Mouse (Mus musculus) heart, adult 2 months (tissue): Measurements from ENCODE around the gene Hilpda.

ENCODE experiments used
- CTCF ChIP-seq: fragments of 200-600 bp; IDR thresholded peaks from 2 replicates; pipeline ENCODE4 v1.8.1; 2022; ENCODE audit warnings: antibody characterized with exemption, mild to moderate bottlenecking, moderate library complexity
- EP300 ChIP-seq: fragments of 200-500 bp; IDR thresholded peaks from 2 replicates; pipeline ENCODE4 v1.6.1; 2011; ENCODE audit warnings: low read depth, low read length, control low read depth; ENCODE audit not compliant: insufficient read depth
- POLR2A ChIP-seq: fragments of 200-500 bp; IDR thresholded peaks from 2 replicates; pipeline ENCODE4 v1.6.1; 2011; ENCODE audit warnings: mild to moderate bottlenecking, low read depth, low read length, control low read depth; ENCODE audit not compliant: insufficient read depth

GRCm38 (mm10) chr6:29272312-29273072, at the start of gene Hilpda:
- TF ChIP-seq CTCF, result no peak
- TF ChIP-seq POLR2A, result peak; percentile 95
- peak; percentile 74; the same call in 1 of the 2 replicates for TF ChIP-seq EP300
